Mouse (Mus musculus): Measurements from ENCODE around the gene Pnp. TPM values are rescaled to one million over a fixed set of nuclear protein-coding genes. Genes with fewer than 3 reads are reported as not detected.

The Pnp gene
- polyA plus RNA-seq, 1 experiment = 92.4 TPM

Other genes starting within 250 kb of the Pnp start
- not detected in 2 replicates for gene Olfr747, start 237.9 kb upstream of the Pnp start, polyA plus RNA-seq (2012; ENCODE audit: insufficient read depth, insufficient read length, missing spikeins)
- not detected in 2 replicates for gene Olfr748, start 223.7 kb upstream of the Pnp start, polyA plus RNA-seq (2012; ENCODE audit: insufficient read depth, insufficient read length, missing spikeins)
- gene Olfr749, start 186.0 kb upstream of the Pnp start, polyA plus RNA-seq (2012; ENCODE audit: insufficient read depth, insufficient read length, missing spikeins) = not detected in 2 replicates
- 11.1 and 15.2 TPM in 2 replicates for gene Ttc5, start 145.6 kb upstream of the Pnp start, polyA plus RNA-seq (2012; ENCODE audit: insufficient read depth, insufficient read length, missing spikeins)
- not detected in 2 replicates for gene Ccnb1ip1, start 123.3 kb upstream of the Pnp start, polyA plus RNA-seq (2012; ENCODE audit: insufficient read depth, insufficient read length, missing spikeins)
- gene Parp2, start 123.2 kb upstream of the Pnp start, polyA plus RNA-seq (2012; ENCODE audit: insufficient read depth, insufficient read length, missing spikeins) = 12.6 and 13.2 TPM in 2 replicates
- gene Tep1, start 60.5 kb upstream of the Pnp start, polyA plus RNA-seq (2012; ENCODE audit: insufficient read depth, insufficient read length, missing spikeins) = 29.1 and 29.6 TPM in 2 replicates
- 0.32 and 1.4 TPM in 2 replicates for gene Klhl33, start 33.6 kb upstream of the Pnp start, polyA plus RNA-seq (2012; ENCODE audit: insufficient read depth, insufficient read length, missing spikeins)
- gene Osgep, start 6.2 kb upstream of the Pnp start, polyA plus RNA-seq (2012; ENCODE audit: insufficient read depth, insufficient read length, missing spikeins) = 59.2 and 66.9 TPM in 2 replicates
- gene Apex1, start 6.1 kb upstream of the Pnp start, polyA plus RNA-seq (2012; ENCODE audit: insufficient read depth, insufficient read length, missing spikeins) = 31.0 and 35.3 TPM in 2 replicates
- 44.2 and 46.1 TPM in 2 replicates for gene Pip4p1, start 226 bp upstream of the Pnp start, polyA plus RNA-seq (2012; ENCODE audit: insufficient read depth, insufficient read length, missing spikeins)
- 11.9 and 19.3 TPM in 2 replicates for gene Gm49342, start 13.4 kb downstream of the Pnp start, polyA plus RNA-seq (2012; ENCODE audit: insufficient read depth, insufficient read length, missing spikeins)
- 3.5 and 5.1 TPM in 2 replicates for gene Pnp2, start 24.9 kb downstream of the Pnp start, polyA plus RNA-seq (2012; ENCODE audit: insufficient read depth, insufficient read length, missing spikeins)
- 0.91 TPM in 1 of 2 replicates, not detected in the other for gene Rnase10, start 76.7 kb downstream of the Pnp start, polyA plus RNA-seq (2012; ENCODE audit: insufficient read depth, insufficient read length, missing spikeins)
- not detected in 2 replicates for gene Rnase9, start 110.8 kb downstream of the Pnp start, polyA plus RNA-seq (2012; ENCODE audit: insufficient read depth, insufficient read length, missing spikeins)
- gene Rnase11, start 119.1 kb downstream of the Pnp start, polyA plus RNA-seq (2012; ENCODE audit: insufficient read depth, insufficient read length, missing spikeins) = not detected in 2 replicates
- not detected in 2 replicates for gene Rnase12, start 126.6 kb downstream of the Pnp start, polyA plus RNA-seq (2012; ENCODE audit: insufficient read depth, insufficient read length, missing spikeins)
- gene Olfr750, start 143.4 kb downstream of the Pnp start, polyA plus RNA-seq (2012; ENCODE audit: insufficient read depth, insufficient read length, missing spikeins) = not detected in 2 replicates
- gene Rnase4, start 160.0 kb downstream of the Pnp start, polyA plus RNA-seq (2012; ENCODE audit: insufficient read depth, insufficient read length, missing spikeins) = 69.1 and 78.8 TPM in 2 replicates
- 2.1 and 8.7 TPM in 2 replicates for gene Ang, start 160.1 kb downstream of the Pnp start, polyA plus RNA-seq (2012; ENCODE audit: insufficient read depth, insufficient read length, missing spikeins)
- not detected in 2 replicates for gene Eddm3b, start 183.3 kb downstream of the Pnp start, polyA plus RNA-seq (2012; ENCODE audit: insufficient read depth, insufficient read length, missing spikeins)
- gene Rnase6, start 192.8 kb downstream of the Pnp start, polyA plus RNA-seq (2012; ENCODE audit: insufficient read depth, insufficient read length, missing spikeins) = 1.3 TPM in 1 of 2 replicates, not detected in the other
- not detected in 2 replicates for gene Rnase1, start 215.7 kb downstream of the Pnp start, polyA plus RNA-seq (2012; ENCODE audit: insufficient read depth, insufficient read length, missing spikeins)
- gene Rnase2b, start 231.2 kb downstream of the Pnp start, polyA plus RNA-seq (2012; ENCODE audit: insufficient read depth, insufficient read length, missing spikeins) = not detected in 2 replicates

Data from brown adipose tissue, adult 24 weeks (tissue).